Mouse (Mus musculus) intestine, embryonic 15.5 days (tissue): ENCODE measurements around the gene Thop1. TPM values are rescaled to one million over a fixed set of nuclear protein-coding genes. Genes with fewer than 3 reads are reported as not detected.

Source experiments
- polyA plus RNA-seq: library from polyadenylated mRNA; unstranded; fragments of >200 nt; fragmentation: Nextera tagmentation; extraction: Ambion mirVana; gene quantifications from 2 replicates; pipeline ENCODE4 v1.2.1, GENCODE M21; 2015

The Thop1 gene
- polyA plus RNA-seq, 1 experiment from 2014 or later: 57.1 TPM

Other genes starting within 250 kb of the Thop1 start
- gene Oaz1, start 243.4 kb upstream of the Thop1 start, polyA plus RNA-seq: 1,393 and 1,601 TPM in 2 replicates
- 0.05 and 0.09 TPM in 2 replicates for gene Lingo3, start 226.0 kb upstream of the Thop1 start, polyA plus RNA-seq
- gene Lsm7, start 214.8 kb upstream of the Thop1 start, polyA plus RNA-seq: 270 and 286 TPM in 2 replicates
- 34.8 and 37.8 TPM in 2 replicates for gene Sppl2b, start 214.8 kb upstream of the Thop1 start, polyA plus RNA-seq
- gene Tmprss9, start 198.2 kb upstream of the Thop1 start, polyA plus RNA-seq: 0.05 TPM in 1 of 2 replicates, not detected in the other
- 363 and 364 TPM in 2 replicates for gene Timm13, start 169.1 kb upstream of the Thop1 start, polyA plus RNA-seq
- 41.0 and 42.6 TPM in 2 replicates for gene Lmnb2, start 151.8 kb upstream of the Thop1 start, polyA plus RNA-seq
- 26.6 and 29.9 TPM in 2 replicates for gene Gadd45b, start 140.0 kb upstream of the Thop1 start, polyA plus RNA-seq
- gene Gng7, start 55.1 kb upstream of the Thop1 start, polyA plus RNA-seq: 4.5 and 4.7 TPM in 2 replicates
- gene Diras1, start 44.4 kb upstream of the Thop1 start, polyA plus RNA-seq: 0.94 and 1.2 TPM in 2 replicates
- gene Slc39a3, start 32.6 kb upstream of the Thop1 start, polyA plus RNA-seq: 15.0 and 18.2 TPM in 2 replicates
- gene Sgta, start 9.9 kb upstream of the Thop1 start, polyA plus RNA-seq: 166 and 183 TPM in 2 replicates
- gene Creb3l3, start 28.8 kb downstream of the Thop1 start, polyA plus RNA-seq: 48.2 and 57.8 TPM in 2 replicates
- 190 and 208 TPM in 2 replicates for gene Map2k2, start 35.9 kb downstream of the Thop1 start, polyA plus RNA-seq
- gene Zbtb7a, start 65.2 kb downstream of the Thop1 start, polyA plus RNA-seq: 52.5 and 53.0 TPM in 2 replicates
- 47.2 and 58.4 TPM in 2 replicates for gene Pias4, start 97.9 kb downstream of the Thop1 start, polyA plus RNA-seq
- gene Eef2, start 106.6 kb downstream of the Thop1 start, polyA plus RNA-seq: 515 and 540 TPM in 2 replicates
- gene Dapk3, start 113.0 kb downstream of the Thop1 start, polyA plus RNA-seq: 56.6 and 62.7 TPM in 2 replicates
- 0.13 and 0.15 TPM in 2 replicates for gene 4930442H23Rik, start 113.8 kb downstream of the Thop1 start, polyA plus RNA-seq
- gene Nmrk2, start 132.0 kb downstream of the Thop1 start, polyA plus RNA-seq: 0.14 TPM in 1 of 2 replicates, not detected in the other
- 1.7 TPM in 2 replicates for gene Atcay, start 160.8 kb downstream of the Thop1 start, polyA plus RNA-seq
- 7.9 and 9.2 TPM in 2 replicates for gene Zfr2, start 163.1 kb downstream of the Thop1 start, polyA plus RNA-seq
- 2.2 and 2.4 TPM in 2 replicates for gene Matk, start 182.9 kb downstream of the Thop1 start, polyA plus RNA-seq
- gene Mrpl54, start 196.9 kb downstream of the Thop1 start, polyA plus RNA-seq: 242 and 245 TPM in 2 replicates
- 55.1 and 69.2 TPM in 2 replicates for gene Apba3, start 196.9 kb downstream of the Thop1 start, polyA plus RNA-seq
- 47.0 and 53.3 TPM in 2 replicates for gene Tjp3, start 221.5 kb downstream of the Thop1 start, polyA plus RNA-seq
- gene Pip5k1c, start 222.9 kb downstream of the Thop1 start, polyA plus RNA-seq: 41.2 and 42.7 TPM in 2 replicates